Mouse (Mus musculus): ENCODE data around the gene Spaca4.

- TF ChIP-seq POLR2A (IDR thresholded peaks at IDR 0.05; ENCODE audit: control insufficient read depth, extremely low read depth, insufficient read depth, low read length, poor library complexity), result no peak
- no peak for TF ChIP-seq CTCF (IDR thresholded peaks at IDR 0.05; ENCODE audit: borderline replicate concordance, control insufficient read depth, extremely low read depth, insufficient read depth, low read length, poor library complexity)
Measured at GRCm38 (mm10) chr7:45686841-45687240, 38.8 kb downstream of the Spaca4 start.

Measured in thymus, adult 2 months (tissue).